Mouse (Mus musculus): ENCODE data around the gene Tnnc2. TPM values are rescaled to one million over a fixed set of nuclear protein-coding genes. Genes with fewer than 3 reads are reported as not detected.
A peak's percentile ranks its signal among the peaks of the same experiment; 100 is the strongest.

Tnnc2 gene
- total RNA-seq, 1 experiment from 2014 or later = not detected

DNA sequence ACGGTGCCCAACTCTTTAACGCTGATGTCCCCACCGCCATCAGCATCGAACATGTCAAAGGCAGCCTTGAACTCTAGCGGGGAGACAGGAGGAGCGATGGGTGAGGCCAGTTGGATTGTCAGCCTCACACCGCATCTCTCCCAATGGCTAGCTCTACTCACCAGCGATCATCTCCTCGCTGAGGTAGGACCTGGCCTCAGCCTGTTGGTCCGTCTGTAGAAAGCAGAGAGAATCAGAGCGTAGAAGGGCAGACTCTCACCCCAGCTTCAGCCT is 1.8 kb downstream of the Tnnc2 start:
- no peak for ATAC-seq (replicated peaks; ENCODE audit: insufficient number of reproducible peaks, low FRiP score, low TSS enrichment, poor library complexity, severe bottlenecking)

DNA sequence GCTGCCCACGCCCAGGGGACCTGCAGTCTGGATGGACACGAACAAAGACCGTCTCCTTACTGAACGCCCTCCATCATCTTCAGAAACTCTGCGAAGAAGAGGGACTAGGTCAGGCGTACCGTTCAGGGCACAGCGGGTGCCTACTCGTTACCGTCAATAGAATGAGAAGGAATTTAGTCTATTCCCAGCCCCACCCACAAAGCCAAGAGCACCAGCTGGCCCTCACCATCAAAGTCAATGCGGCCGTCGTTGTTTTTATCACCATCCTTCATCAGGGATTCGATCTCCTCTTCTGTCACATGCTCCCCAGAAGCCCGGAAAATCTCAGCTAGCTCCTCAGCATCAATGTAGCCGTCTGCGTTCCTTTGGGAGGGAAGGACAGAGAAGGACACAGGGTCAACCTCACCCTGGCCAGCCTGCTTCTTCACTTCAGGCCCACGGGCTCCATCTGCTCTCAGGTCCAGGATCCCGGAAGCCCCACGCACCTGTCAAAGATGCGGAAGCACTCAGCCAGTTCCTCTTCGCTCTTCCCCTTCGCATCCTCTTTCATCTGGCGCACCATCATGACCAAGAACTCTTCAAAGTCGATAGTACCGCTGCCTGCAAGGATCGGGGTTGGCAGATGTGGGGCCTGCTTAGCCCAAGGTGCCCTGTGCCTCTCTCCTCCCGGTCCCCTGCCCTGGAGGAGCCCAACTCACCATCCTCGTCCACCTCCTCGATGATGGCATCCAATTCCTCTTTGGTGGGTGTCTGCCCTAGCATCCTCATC is 2.3 kb downstream of the Tnnc2 start:
- ATAC-seq (replicated peaks; ENCODE audit: insufficient number of reproducible peaks, low FRiP score, low TSS enrichment, poor library complexity, severe bottlenecking) = no peak

DNA sequence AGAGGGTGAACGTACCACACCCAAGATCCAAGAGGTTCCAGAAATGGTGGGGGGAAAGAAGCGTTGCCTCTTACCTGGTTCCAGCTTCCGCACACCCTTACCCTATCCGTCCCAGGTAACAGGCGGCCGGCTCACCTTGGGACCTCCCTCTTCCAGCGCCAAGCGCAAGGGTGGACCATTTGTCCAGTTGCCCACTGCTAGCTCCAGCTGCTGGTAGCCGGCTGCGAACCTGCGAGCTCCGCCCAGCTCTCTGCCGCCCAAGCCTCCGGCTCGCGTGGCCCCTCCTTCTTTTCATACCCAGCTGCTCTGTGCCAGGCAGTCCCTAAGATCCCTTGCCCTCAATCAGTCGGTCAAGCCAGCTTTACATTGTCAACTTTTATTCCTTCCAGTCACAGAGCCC is 3.0 kb downstream of the Tnnc2 start:
- no peak for ATAC-seq (replicated peaks; ENCODE audit: insufficient number of reproducible peaks, low FRiP score, low TSS enrichment, poor library complexity, severe bottlenecking)

DNA sequence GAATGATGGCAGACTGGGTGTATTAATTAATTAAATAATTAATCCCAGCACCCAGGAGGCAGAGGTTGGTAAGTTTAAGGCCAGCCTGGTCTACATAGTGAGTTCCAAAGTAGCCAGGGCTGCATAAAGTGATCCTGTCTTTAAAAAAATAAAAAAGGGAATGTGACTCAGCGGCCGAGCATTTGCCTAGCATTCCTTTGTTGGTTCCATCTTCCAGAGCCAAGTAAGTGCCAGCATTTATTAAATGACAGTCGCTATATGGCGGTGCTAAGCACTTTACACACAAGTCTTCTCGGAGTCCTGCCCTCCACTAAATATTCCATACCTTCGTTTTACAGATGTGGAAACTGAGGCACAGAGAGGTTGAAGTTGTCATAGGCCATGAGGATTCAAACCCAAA is 3.6 kb downstream of the Tnnc2 start:
- ATAC-seq (replicated peaks; ENCODE audit: insufficient number of reproducible peaks, low FRiP score, low TSS enrichment, poor library complexity, severe bottlenecking) = no peak

DNA sequence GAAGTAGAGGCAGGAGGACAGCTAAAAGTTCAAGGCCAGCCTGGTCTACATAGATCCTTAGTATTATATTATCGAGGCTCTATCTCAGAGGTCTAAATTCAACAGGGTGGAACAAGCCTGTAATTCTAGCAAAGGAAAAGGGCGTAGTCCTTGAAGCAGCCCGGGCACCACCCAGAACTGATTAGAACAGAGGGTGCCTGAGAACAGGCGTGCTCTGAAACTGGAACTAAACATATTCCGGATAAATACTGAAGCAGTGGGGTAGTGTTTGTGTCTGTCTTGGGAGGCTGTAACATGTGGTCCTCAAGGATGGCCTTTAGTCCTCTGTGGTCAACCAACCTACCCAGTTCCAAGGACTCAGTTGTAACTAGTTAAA is 5.8 kb downstream of the Tnnc2 start:
- ATAC-seq (replicated peaks; ENCODE audit: insufficient number of reproducible peaks, low FRiP score, low TSS enrichment, poor library complexity, severe bottlenecking) = no peak

DNA sequence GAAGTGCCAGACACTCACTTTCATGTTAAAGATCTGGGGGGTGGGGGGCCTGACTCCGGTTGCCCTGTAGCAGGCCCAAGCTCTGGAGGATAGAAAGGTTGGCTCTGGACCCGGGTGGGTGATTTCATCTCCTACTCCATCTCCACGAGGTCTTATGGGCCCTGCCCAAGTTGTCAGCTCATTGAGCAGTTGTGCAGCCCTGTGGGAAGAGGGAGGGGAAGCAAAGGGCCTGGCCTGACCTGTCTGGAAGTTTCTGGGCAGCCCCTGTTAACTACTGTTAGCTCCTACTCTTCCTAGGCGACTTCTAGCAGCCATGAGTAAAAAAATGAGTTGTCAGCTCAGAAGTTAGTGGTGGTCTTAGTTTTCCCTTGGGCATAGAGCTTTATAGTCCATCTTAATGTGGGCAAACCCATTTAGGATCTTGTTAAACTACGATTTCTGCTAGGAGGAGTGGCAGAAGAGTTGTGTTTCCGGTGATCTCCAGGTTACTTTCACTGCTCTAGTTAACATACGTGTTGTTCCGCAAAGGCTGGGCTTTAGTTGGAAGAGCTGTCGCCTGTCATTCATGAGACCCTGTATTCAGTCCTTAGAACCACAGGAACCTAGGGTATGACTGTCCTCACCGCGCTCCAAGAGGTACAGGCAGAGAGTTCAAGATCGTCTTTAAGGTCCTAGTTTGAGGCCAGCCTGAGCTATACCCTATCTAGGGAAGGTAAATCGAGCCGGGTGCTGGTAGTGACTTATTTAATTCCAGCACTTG is 6.4 kb downstream of the Tnnc2 start:
- ATAC-seq (replicated peaks; ENCODE audit: insufficient number of reproducible peaks, low FRiP score, low TSS enrichment, poor library complexity, severe bottlenecking) = no peak

DNA sequence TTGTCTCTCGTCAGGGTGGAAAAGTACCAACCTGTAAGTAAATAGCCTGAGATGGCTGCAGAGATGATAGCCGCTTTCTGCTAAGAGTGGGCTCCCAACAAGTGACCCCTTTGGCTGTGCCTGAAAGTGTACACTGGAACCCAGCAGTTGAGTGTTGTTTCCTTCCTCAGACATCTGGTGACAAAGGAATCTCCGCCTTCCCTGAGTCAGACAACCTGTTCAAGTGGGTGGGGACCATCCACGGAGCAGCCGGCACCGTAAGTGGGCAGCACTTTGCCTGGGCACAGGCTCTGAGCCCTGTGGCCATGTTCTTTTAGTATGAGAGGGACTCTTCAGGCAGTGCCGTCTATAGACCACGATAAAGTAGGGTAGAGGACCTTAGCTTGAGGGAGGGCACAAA is 8.6 kb downstream of the Tnnc2 start:
- ATAC-seq (replicated peaks; ENCODE audit: insufficient number of reproducible peaks, low FRiP score, low TSS enrichment, poor library complexity, severe bottlenecking) = no peak

DNA sequence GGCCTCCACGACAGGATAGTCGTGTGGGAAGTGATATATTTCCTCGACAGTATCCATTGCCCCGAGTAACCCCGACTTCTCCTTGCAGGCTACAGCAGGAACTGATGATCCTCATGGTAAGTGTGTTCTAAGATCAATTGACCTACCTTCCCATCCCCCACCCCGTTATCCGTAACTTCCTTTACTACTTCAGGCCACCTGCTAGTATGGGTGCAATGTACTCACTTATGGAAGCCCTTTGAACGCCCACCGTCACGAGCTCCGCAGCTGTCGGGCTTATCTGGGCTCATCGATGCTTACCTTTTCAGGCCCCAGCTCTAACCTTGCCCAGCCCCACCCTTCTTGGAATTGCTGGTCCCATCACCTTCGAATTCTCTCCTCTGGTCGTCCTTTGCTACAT is 9.5 kb downstream of the Tnnc2 start:
- ATAC-seq (replicated peaks; ENCODE audit: insufficient number of reproducible peaks, low FRiP score, low TSS enrichment, poor library complexity, severe bottlenecking) = no peak

DNA sequence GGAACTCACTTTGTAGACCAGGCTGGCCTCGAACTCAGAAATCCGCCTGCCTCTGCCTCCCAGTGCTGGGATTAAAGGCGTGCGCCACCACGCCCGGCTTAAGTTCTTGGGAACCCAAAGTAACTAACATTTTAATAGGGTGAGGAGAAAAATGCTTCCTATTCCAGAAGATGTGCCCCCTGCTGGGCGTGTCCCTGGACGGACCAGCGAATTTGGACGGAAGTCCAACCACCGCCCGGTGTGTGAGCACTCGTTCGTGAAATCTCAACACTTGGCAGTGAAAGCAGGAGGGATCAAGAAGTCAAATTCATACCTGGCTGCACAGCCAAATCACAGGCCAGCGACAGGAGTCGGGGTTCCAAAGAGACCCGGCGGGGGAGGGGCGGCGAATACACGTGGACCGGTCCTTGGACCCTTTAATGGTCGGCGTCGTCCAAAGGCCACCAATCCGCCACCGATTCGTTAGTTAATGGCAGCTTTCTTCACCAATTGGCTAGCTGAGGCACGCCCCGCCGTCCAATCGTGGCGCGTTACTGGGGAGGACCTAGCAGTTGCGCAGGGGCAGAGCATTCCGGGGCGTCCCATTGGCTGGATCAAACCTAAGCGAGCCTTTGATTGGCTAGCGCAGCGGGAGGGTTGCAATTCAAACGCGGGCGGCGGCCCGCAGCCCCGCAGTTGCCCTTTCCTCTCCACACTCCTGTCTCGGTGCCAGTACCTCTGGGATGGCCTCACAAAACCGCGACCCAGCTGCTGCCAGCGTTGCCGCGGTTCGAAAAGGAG is 10.3 kb downstream of the Tnnc2 start, which contains the start of gene Ube2c:
Gene Ube2c (plus strand): TSS at position 641 of the 780 bp plus-strand sequence.
- ATAC-seq (replicated peaks; ENCODE audit: insufficient number of reproducible peaks, low FRiP score, low TSS enrichment, poor library complexity, severe bottlenecking) = peak; percentile 99

DNA sequence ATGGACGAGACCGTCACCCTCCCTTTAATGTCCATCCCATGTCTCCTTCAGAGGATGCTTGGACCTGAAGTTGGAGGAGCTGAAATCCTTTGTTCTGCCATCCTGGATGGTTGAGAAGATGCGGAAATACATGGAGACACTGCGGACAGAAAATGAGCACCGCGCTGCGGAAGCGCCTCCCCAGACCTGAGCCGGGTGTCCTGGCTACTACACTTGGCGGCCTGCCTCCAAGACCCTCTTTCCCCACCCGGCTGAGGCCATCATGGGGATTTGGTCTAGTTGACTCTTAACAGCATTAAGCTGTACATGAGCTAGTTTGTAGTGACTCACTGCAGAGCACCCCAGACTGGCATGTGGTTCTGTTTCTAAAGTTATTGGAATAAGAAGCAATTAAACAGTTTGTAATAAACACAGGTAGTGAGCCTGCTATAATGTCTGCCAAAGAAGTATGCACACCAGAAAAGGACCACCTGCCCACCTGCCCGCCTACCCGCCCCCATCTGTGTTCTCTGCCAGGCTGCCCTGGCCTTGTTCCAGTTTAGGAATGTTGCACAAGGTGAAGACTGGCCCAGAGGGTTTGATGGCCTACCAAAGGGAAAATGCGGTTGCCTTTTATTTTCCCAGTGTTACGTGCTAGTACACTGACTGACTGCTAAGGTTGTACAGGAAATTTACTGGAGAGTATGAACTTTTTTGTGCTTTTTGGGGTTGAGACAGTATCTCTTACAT is 11.8 kb downstream of the Tnnc2 start:
- no peak for ATAC-seq (replicated peaks; ENCODE audit: insufficient number of reproducible peaks, low FRiP score, low TSS enrichment, poor library complexity, severe bottlenecking)

DNA sequence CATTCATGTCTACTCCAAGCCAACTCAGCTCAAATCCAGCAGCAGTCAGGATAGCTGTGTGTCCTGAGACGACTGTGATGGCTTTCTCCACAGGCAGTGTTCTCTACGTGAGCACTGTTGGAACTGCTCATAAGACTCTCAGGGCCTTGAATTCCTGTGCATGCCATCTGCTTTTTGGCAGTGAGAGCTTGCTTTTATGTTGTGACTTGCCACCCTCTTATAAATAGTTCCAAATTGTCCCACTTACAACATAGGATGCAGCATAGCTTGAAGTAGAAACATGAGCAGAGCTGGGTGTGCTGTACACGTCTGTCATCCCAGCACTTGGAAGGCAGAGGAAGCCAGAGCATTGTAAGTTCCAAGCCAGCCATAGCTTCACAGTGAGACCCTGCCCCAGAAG is 13.9 kb downstream of the Tnnc2 start:
- ATAC-seq (replicated peaks; ENCODE audit: insufficient number of reproducible peaks, low FRiP score, low TSS enrichment, poor library complexity, severe bottlenecking) = no peak

DNA sequence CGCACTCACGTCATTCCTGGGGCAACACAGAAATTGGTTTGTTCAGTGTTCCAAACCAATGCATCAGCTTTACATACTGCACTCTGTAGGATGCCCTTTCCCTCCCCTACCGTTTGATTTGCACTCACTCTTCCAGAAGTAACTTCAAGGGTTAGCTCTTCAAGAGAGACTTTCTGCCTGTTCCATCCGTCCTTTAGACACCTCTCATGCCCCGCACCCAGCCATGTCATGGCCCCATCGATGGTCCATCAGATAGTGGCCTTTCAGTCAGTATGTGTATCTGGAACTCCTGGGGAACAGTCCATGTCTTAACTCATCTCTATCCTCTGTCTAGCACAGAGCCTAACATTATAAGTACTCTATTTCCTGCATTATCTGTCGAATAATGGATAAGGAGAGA is 17.2 kb downstream of the Tnnc2 start:
- no peak for ATAC-seq (replicated peaks; ENCODE audit: insufficient number of reproducible peaks, low FRiP score, low TSS enrichment, poor library complexity, severe bottlenecking)

DNA sequence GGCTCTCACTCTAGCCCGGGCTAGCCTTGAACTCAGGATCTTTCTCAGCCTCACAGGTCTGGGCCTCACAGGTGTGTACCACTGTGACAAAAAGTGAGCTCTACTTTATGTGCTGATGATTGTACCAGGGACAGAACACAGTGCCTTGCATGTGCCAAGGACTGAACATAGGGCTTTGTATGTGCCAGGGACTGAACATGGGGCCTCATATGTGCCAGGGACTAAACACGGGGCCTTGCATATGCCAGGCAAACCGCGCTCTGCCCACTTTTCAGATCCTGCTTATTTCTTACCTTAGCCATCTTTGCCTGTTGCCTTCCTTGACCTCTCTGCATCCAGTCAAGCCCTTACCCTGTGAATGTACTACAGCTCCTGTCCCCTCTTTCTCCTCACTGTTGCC is 17.8 kb downstream of the Tnnc2 start:
- no peak for ATAC-seq (replicated peaks; ENCODE audit: insufficient number of reproducible peaks, low FRiP score, low TSS enrichment, poor library complexity, severe bottlenecking)

DNA sequence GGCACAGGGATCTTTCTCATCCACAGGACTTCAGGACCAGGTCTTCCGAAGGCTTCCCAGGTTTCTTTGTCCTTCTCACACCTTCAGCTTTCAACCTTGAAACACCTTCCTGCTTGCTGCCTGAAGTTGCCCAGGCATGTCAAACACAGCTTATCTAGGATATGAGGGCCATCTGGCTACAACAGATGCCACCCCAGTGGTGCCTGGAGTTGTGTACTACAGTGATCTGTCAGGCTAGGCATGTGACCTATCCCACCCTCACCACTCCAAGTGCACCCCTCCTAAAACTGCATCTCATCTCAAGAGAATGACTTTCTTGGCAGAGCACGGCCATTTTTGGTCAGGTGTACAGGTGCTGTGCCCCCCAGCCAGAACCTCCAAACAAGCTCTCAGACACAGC is 18.3 kb downstream of the Tnnc2 start:
- no peak for ATAC-seq (replicated peaks; ENCODE audit: insufficient number of reproducible peaks, low FRiP score, low TSS enrichment, poor library complexity, severe bottlenecking)

DNA sequence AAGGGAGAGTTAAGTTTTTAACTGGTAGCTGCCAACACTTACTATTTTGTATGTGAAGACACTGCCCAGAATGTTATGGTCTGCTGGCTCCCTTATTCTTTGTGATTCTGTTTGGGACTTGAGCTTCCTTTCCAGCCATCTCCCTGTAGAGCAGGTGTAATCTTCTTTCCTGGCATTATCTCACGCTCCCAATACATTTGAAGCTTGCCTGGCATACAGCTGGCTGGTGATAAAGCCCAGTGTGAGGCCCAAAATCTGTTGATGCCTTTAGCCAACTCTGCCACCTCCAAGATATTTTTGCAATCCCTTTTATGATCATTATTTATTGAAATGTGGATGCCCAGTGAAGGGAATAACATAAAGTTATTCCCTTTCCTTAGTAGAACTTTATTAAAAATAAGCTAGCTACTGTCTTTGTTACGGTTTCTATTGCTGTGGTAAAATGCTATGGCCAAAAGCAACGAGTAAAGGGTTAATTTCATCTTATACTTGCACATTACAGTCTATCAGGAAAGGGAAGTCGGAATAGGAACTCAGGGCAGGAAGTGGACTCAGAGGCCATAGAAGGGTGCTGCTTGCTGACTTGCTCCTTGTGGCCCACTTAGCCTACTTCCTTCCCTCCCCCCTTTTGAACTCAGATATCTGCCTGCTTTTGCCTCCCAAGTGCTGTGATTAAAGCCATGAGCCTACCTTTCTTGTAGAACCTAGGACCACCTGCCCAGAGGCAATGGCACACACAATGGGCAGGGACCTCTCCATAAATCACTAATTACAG is 19.5 kb downstream of the Tnnc2 start:
- peak; percentile 49; the same call in 1 of the 2 replicates for ATAC-seq (replicated peaks; ENCODE audit: insufficient number of reproducible peaks, low FRiP score, low TSS enrichment, poor library complexity, severe bottlenecking)

DNA sequence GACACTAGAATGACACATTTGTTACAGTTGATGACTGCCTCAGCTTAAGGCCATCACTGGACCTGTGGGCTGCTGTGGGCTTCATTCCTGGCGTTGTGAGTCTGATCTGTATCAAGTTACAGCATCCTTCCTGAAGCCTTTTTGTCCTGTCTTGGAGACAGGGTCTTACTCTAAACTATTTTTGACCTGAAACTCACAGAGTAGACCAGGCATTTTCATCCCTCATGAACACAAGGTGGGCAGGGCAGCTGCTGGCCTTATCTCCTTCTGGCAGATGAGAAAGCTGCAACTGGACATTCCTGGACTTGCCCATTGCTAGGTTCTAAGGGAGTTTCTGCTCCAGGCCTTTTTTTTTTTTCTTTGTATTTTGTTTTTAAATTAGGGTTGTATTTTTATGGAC is 21.1 kb downstream of the Tnnc2 start:
- no peak for ATAC-seq (replicated peaks; ENCODE audit: insufficient number of reproducible peaks, low FRiP score, low TSS enrichment, poor library complexity, severe bottlenecking)

DNA sequence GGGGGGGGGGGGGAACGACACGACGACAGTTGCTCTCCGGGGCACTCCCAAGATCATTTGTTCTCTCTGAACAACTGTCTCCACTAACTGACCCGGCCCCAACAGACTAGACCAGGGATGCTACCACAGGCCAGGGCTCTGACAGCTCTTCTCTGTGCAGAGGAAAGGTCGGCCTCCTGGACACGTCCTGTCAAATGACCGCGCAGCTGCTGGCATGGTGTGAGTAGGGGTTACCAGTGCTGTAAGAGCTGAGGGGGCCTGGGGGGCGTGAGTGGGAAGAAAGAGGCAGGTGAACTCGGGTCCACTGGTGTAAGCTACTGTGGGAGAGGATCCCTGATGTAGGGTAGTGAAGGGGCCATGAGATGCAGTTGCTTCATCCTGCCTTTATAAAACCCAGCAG is 21.9 kb downstream of the Tnnc2 start:
- ATAC-seq (replicated peaks; ENCODE audit: insufficient number of reproducible peaks, low FRiP score, low TSS enrichment, poor library complexity, severe bottlenecking) = no peak

DNA sequence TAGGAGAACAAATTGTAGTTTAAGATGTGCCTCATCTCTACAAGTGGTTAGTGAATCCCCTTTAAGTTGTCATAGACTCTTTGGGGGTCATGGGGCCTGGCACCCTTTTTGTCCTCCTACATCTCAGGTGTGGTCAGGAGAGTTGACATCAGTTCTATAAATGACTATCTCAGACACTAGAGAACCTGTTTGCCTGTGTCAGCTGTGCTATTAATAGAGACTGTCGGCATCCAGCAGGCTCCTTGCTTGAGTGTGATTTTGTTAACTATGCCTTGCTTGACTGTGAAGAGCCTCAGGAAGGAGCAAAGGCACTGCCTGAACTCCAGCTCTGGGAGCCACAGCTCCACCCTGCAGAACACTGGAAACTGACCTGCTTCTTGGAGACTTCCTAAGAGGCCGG is 25.0 kb downstream of the Tnnc2 start:
- ATAC-seq (replicated peaks; ENCODE audit: insufficient number of reproducible peaks, low FRiP score, low TSS enrichment, poor library complexity, severe bottlenecking) = no peak

All from monocyte, adult 5-6 weeks (primary cell).